Comparison of ENCODE assay signal across 36 mouse cellular contexts in the genomic region with DNA sequence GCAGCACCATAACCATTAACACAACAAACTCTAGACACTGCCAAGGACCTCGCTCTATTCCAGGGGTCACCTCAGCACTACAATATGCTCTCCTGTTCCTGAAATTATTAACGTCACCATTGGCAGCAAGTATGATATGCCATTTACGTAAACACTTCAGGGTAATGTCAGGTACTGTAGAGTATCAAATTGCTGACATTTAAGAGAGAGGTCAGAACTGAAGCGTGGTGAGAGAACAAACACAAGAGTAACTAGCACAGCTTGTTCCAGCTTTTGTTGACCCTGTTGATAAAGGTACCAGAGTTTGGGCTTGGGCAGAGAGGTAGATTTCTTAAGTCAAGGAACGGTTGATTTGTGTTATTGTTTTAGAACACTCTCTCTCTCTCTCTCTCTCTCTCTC. TPM values are rescaled to one million over a fixed set of nuclear protein-coding genes. Genes with fewer than 3 reads are reported as not detected.
DNase-seq lines count a peak whose midpoint lies in the region; ATAC-seq and TF ChIP-seq lines count a peak whose summit lies in the region.
"Had no signal": no experiment of that assay in that cellular context is flagged by ENCODE, and none has a peak within 500 bp of the region (broad histone marks: within the 10 kb centered on the region; RNA-seq: fewer than 3 reads in every experiment).

No protein-coding gene starts in this region.

- H3K36me3 ChIP-seq in liver, postnatal 0 days (replicated peaks; ENCODE audit: insufficient read depth, low read length) = no peaks in the 10 kb centered on the region
- no peaks in the 10 kb centered on the region for H3K36me3 ChIP-seq in liver, embryonic 12.5 days
- no peaks in the 10 kb centered on the region for H3K36me3 ChIP-seq in limb, embryonic 10.5 days
- H3K36me3 ChIP-seq in stomach, embryonic 14.5 days (ENCODE audit: control insufficient read depth, insufficient read depth, low read length) = no peaks in the 10 kb centered on the region
- H3K36me3 ChIP-seq: embryonic facial prominence, embryonic 10.5 days; embryonic facial prominence, embryonic 15.5 days; forebrain, embryonic 12.5 days; heart, embryonic 12.5 days; kidney, embryonic 15.5 days; limb, embryonic 15.5 days had no signal

- intact Hi-C loops in gastrocnemius, adult 2 months (cut with DNase I) = loop anchor here (5.0 kb wide), 1 partner anchor 75 kb away; the partner anchor contains the start of gene Rpl27a
- intact Hi-C loops in gastrocnemius, postnatal 36 days (cut with DNase I) = no loop called here

- H3K4me3 ChIP-seq in gastrocnemius, adult 2 months = no peak overlapping the region
- H3K4me3 ChIP-seq in liver, postnatal 0 days (ENCODE audit: low read depth, low read length) = no peak overlapping the region
- H3K4me3 ChIP-seq in liver, embryonic 12.5 days = no peak overlapping the region
- H3K4me3 ChIP-seq in limb, embryonic 10.5 days = no peak overlapping the region
- no peak overlapping the region for H3K4me3 ChIP-seq in stomach, embryonic 14.5 days (ENCODE audit: low read depth, low read length)
- H3K4me3 ChIP-seq: embryonic facial prominence, embryonic 10.5 days; embryonic facial prominence, embryonic 15.5 days; forebrain, embryonic 12.5 days; heart, embryonic 12.5 days; kidney, embryonic 15.5 days; limb, embryonic 15.5 days had no signal

- no peaks in the 10 kb centered on the region for H3K9me3 ChIP-seq in liver, postnatal 0 days (ENCODE audit: low read length)
- H3K9me3 ChIP-seq in liver, embryonic 12.5 days (replicated peaks) = no peaks in the 10 kb centered on the region
- no peaks in the 10 kb centered on the region for H3K9me3 ChIP-seq in limb, embryonic 10.5 days (replicated peaks)
- no peaks in the 10 kb centered on the region for H3K9me3 ChIP-seq in stomach, embryonic 14.5 days (ENCODE audit: control insufficient read depth, low read depth, low read length)
- H3K9me3 ChIP-seq: embryonic facial prominence, embryonic 10.5 days; embryonic facial prominence, embryonic 15.5 days; forebrain, embryonic 12.5 days; heart, embryonic 12.5 days; kidney, embryonic 15.5 days; limb, embryonic 15.5 days had no signal

- no peak for TF ChIP-seq EP300 in liver, postnatal 0 days (IDR thresholded peaks at IDR 0.05; ENCODE audit: low read depth)

- DNase-seq in gastrocnemius, adult 2 months = no peak
- no peak for DNase-seq in gastrocnemius, postnatal 36 days
- no peak for DNase-seq in liver, postnatal 0 days
- peak; percentile 12 for DNase-seq in limb, embryonic 10.5 days (ENCODE audit: low spot score)
- no peak for DNase-seq in kidney, postnatal 36 days
- no peak for DNase-seq in adrenal gland, postnatal 10 days
- DNase-seq: adrenal gland, adult 2 months; cerebellum, adult 2 months; cerebellum, postnatal 14 days; forebrain, postnatal 0 days; gastrocnemius, postnatal 10 days; heart, postnatal 10 days; kidney, adult 18-20 months; kidney, postnatal 4 days; left cerebral cortex, postnatal 4 days; right cerebral cortex, adult 18-20 months; thymus, adult 2 months had no signal

- no peak for TF ChIP-seq CTCF in gastrocnemius, adult 2 months (IDR thresholded peaks at IDR 0.05)
- TF ChIP-seq CTCF in liver, postnatal 0 days (IDR thresholded peaks at IDR 0.05; ENCODE audit: low read depth) = no peak

- ATAC-seq in liver, postnatal 0 days = peak; percentile 74
- no peak for ATAC-seq in liver, embryonic 12.5 days
- ATAC-seq in stomach, embryonic 14.5 days (ENCODE audit: insufficient number of reproducible peaks, insufficient read depth, low FRiP score, low read depth) = peak; percentile 12; the same call in 1 of the 2 replicates
- ATAC-seq: activated CD4-positive, CD25-positive, alpha-beta regulatory T cell, adult 4 months; forebrain, postnatal 0 days; midbrain, embryonic 16.5 days had no signal

- no peak overlapping the region for H3K4me2 ChIP-seq in liver, postnatal 0 days (ENCODE audit: low read depth, low read length)
- no peak overlapping the region for H3K4me2 ChIP-seq in liver, embryonic 12.5 days
- no peak overlapping the region for H3K4me2 ChIP-seq in stomach, embryonic 14.5 days (replicated peaks; ENCODE audit: low read depth, low read length)
- H3K4me2 ChIP-seq: embryonic facial prominence, embryonic 15.5 days; forebrain, embryonic 12.5 days; heart, embryonic 12.5 days; hindbrain, embryonic 14.5 days; kidney, embryonic 15.5 days; limb, embryonic 15.5 days; midbrain, embryonic 11.5 days had no signal

- 0 out of 2 replicates have a peak overlapping the region, but pooled peaks have one; percentile 7 for H3K27ac ChIP-seq in gastrocnemius, adult 2 months
- H3K27ac ChIP-seq in liver, postnatal 0 days (ENCODE audit: low read depth) = no peak overlapping the region
- no peak overlapping the region for H3K27ac ChIP-seq in liver, embryonic 12.5 days
- no peak overlapping the region for H3K27ac ChIP-seq in limb, embryonic 10.5 days
- no peak overlapping the region for H3K27ac ChIP-seq in stomach, embryonic 14.5 days (ENCODE audit: low read length)
- H3K27ac ChIP-seq: embryonic facial prominence, embryonic 10.5 days; embryonic facial prominence, embryonic 15.5 days; forebrain, embryonic 12.5 days; hindbrain, embryonic 14.5 days; kidney, embryonic 15.5 days; limb, embryonic 15.5 days had no signal

- H3K9ac ChIP-seq in liver, postnatal 0 days (replicated peaks) = no peak overlapping the region
- no peak overlapping the region for H3K9ac ChIP-seq in liver, embryonic 12.5 days
- no peak overlapping the region for H3K9ac ChIP-seq in stomach, embryonic 14.5 days (replicated peaks; ENCODE audit: low read depth, low read length)
- H3K9ac ChIP-seq: embryonic facial prominence, embryonic 15.5 days; forebrain, embryonic 12.5 days; forebrain, postnatal 0 days; heart, embryonic 12.5 days; hindbrain, embryonic 14.5 days; kidney, embryonic 15.5 days; limb, embryonic 15.5 days had no signal

- peaks cover 11% of the 10 kb centered on the region for H3K4me1 ChIP-seq in liver, postnatal 0 days (ENCODE audit: insufficient read depth)
- H3K4me1 ChIP-seq in liver, embryonic 12.5 days = peaks cover 10% of the 10 kb centered on the region; the same call in 1 of the 2 replicates
- H3K4me1 ChIP-seq in limb, embryonic 10.5 days = peaks cover 20% of the 10 kb centered on the region
- 0 out of 2 replicates have a peak, but pooled peaks cover 3% of the 10 kb centered on the region for H3K4me1 ChIP-seq in stomach, embryonic 14.5 days (ENCODE audit: control insufficient read depth, insufficient read depth, low read length)
- H3K4me1 ChIP-seq: heart, embryonic 12.5 days had no signal

- 60% methylated on average over 5 of the region's 5 CpGs for WGBS in liver, postnatal 0 days (ENCODE audit: insufficient replicate concordance)
- WGBS in liver, embryonic 12.5 days (ENCODE audit: insufficient replicate concordance) = 63% methylated on average over 5 of the region's 5 CpGs
- WGBS in limb, embryonic 10.5 days = 87% methylated on average over 5 of the region's 5 CpGs
- 46% methylated on average over 5 of the region's 5 CpGs for WGBS in stomach, embryonic 14.5 days

- peaks cover 23% of the 10 kb centered on the region for H3K27me3 ChIP-seq in liver, postnatal 0 days (ENCODE audit: insufficient read depth, low read length)
- H3K27me3 ChIP-seq in liver, embryonic 12.5 days (replicated peaks) = peaks cover 36% of the 10 kb centered on the region
- H3K27me3 ChIP-seq in limb, embryonic 10.5 days (ENCODE audit: low read depth, poor library complexity, severe bottlenecking) = peaks cover 29% of the 10 kb centered on the region
- H3K27me3 ChIP-seq in stomach, embryonic 14.5 days (ENCODE audit: control insufficient read depth, insufficient read depth, low read length) = 0 out of 2 replicates have a peak, but pooled peaks cover 2% of the 10 kb centered on the region
- H3K27me3 ChIP-seq: CH12.LX had no signal

RNA-seq across cellular contexts. Expression of gene Stk33, which starts 3.9 kb away (rescaled TPM):
- under 1 TPM; 0.17 to 0.51 TPM for total RNA-seq in gastrocnemius, adult 2 months (2021)
- total RNA-seq in gastrocnemius, postnatal 36 days (2021) = not detected
- not detected in 2 replicates for polyA plus RNA-seq in liver, postnatal 0 days (2015; fragmentation: Nextera tagmentation; extraction: Ambion mirVana)
- polyA plus RNA-seq in liver, embryonic 12.5 days (2016; fragmentation: Nextera tagmentation; extraction: Ambion mirVana) = not detected in 2 replicates
- polyA plus RNA-seq in limb, embryonic 10.5 days (2016; fragmentation: Nextera tagmentation; extraction: Ambion mirVana) = 0.38 and 0.56 TPM in 2 replicates
- 1.00 and 1.2 TPM in 2 replicates for polyA plus RNA-seq in stomach, embryonic 14.5 days (2014; fragmentation: Nextera tagmentation; extraction: Ambion mirVana)
- under 1 TPM; 0.76 to 0.84 TPM for total RNA-seq in adrenal gland, postnatal 10 days (2021)
- total RNA-seq: CH12.LX; gastrocnemius, postnatal 10 days; granulocyte monocyte progenitor cell, adult 5-6 weeks; heart, postnatal 10 days; hematopoietic stem cell, adult 5-6 weeks; megakaryocyte progenitor cell, adult 5-6 weeks; neutrophil, adult 5-6 weeks had no signal
- polyA plus RNA-seq: activated CD4-positive, CD25-positive, alpha-beta regulatory T cell, adult 4 months; liver, embryonic 16.5 days; spleen, adult 2 months had no signal
